Mouse (Mus musculus) small intestine, adult 2 months (tissue): Measurements from ENCODE around the gene Rbm20.

ENCODE experiments used
- CTCF ChIP-seq: fragments of 200-500 bp; IDR thresholded peaks from 2 replicates; pipeline ENCODE4 v1.5.1; 2012; ENCODE audit warnings: low read depth, mild to moderate bottlenecking, control low read depth, inconsistent platforms, low read length, moderate library complexity, mixed read lengths; ENCODE audit not compliant: insufficient replicate concordance, insufficient read length; ENCODE audit errors: extremely low read depth
- POLR2A ChIP-seq: fragments of 200-500 bp; IDR thresholded peaks from 2 replicates; pipeline ENCODE4 v1.6.1; 2012; ENCODE audit warnings: low read depth, mild to moderate bottlenecking, control low read depth, inconsistent platforms, low read length, moderate library complexity

DNA sequence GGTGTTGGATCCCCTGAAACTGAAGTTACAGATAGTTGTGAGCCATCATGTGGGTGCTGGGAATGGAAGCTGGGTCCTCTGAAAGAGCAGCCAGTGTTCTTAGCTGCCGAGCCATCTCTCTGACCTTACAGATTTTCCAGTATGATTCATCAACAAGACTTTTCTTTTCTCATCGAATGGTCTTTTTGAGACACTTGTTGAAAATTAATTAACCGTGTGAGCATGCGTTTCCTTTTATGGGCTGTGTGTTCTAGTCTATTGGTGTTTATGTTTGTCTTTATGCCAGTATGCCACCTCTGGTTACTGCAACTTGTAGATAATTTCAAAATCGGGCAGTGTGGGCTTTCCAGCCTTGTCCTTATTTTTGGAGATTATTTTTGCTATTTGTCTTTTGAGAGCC is 45.1 kb downstream of the Rbm20 start:
- TF ChIP-seq POLR2A (no peak), CTCF (no peak)
